Mouse (Mus musculus) heart, postnatal 0 days (tissue): ENCODE measurements at regions not wholly inside any gene's neighbourhood (a gene's known extent, or its start where the extent isn't known, plus 50 kb on each side); places are given as distances from the start of the nearest gene placed in this dataset.

Experiments
- CTCF ChIP-seq: IDR thresholded peaks from 2 replicates; pipeline ENCODE4 v1.5.1; 2016; ENCODE audit warnings: antibody characterized with exemption, control low read depth, low read depth
- EP300 ChIP-seq: IDR thresholded peaks from 2 replicates; pipeline ENCODE4 v1.6.1; 2016; ENCODE audit warnings: antibody characterized with exemption, low read depth

GRCm38 (mm10) chr9:85538557-85538956 is 210.6 kb downstream of the Ibtk start:
- TF ChIP-seq CTCF (no peak), EP300 (no peak)
